ENCODE assay signal across 10 mouse cellular contexts in the genomic region with DNA sequence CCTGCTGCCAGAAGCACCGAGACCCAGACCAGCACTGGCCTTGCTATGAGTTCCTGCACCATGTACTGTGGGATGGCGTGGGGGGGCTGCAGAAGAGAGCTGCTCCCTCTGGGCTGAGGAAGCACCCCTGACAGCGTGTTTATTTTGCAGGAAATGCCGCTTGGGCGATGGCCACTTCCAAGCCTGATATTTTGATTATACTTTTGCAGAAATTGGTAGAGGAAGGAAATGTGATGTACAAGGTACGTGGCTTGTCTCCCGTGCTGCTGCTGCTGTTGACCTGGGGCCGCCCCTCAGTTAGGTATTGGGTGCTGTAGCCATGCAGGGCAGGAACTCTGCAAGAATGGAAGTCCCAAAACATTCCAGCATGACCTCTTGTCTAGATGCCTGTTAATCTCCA. TPM values are rescaled to one million over a fixed set of nuclear protein-coding genes. Genes with fewer than 3 reads are reported as not detected.
A peak's percentile ranks its signal among the peaks of the same experiment; 100 is the strongest.
DNase-seq lines count a peak whose midpoint lies in the region; ATAC-seq lines count a peak whose summit lies in the region.
"Had no signal": no experiment of that assay in that cellular context is flagged by ENCODE, and none has a peak within 500 bp of the region (broad histone marks: within the 10 kb centered on the region; RNA-seq: fewer than 3 reads in every experiment).

No protein-coding gene starts in this region.

- 0 out of 2 replicates have a peak overlapping the region, but pooled peaks have one; percentile 48 for H3K27ac ChIP-seq in heart, embryonic 16.5 days (ENCODE audit: low read length)

- H3K36me3 ChIP-seq in heart, embryonic 16.5 days (ENCODE audit: control insufficient read depth, insufficient read depth): peaks cover 62% of the 10 kb centered on the region

- no peak overlapping the region for H3K4me3 ChIP-seq in heart, embryonic 16.5 days (ENCODE audit: low read length)
- H3K4me3 ChIP-seq: myocyte had no signal

- no peak; the same call in 1 of the 2 replicates for ATAC-seq in heart, embryonic 16.5 days (replicated peaks; ENCODE audit: extremely low read depth, insufficient read depth, low FRiP score)
- ATAC-seq: forebrain, postnatal 0 days had no signal

- 70% methylated on average over 8 of the region's 8 CpGs for WGBS in heart, embryonic 16.5 days

- peaks cover 16% of the 10 kb centered on the region for H3K4me1 ChIP-seq in heart, embryonic 16.5 days (ENCODE audit: control insufficient read depth, insufficient read depth, low read length)

- no peaks in the 10 kb centered on the region for H3K27me3 ChIP-seq in heart, embryonic 16.5 days (ENCODE audit: control insufficient read depth, insufficient read depth, low read length)

- no peak overlapping the region for H3K4me2 ChIP-seq in heart, embryonic 16.5 days (ENCODE audit: low read depth, low read length)

- DNase-seq in heart, adult 9 months (ENCODE audit: low spot score in 2 of 2): peak; percentile 59 to 84
- DNase-seq in heart, postnatal 4 days: no peak
- DNase-seq in adrenal gland, postnatal 10 days: peak; percentile 29
- DNase-seq in kidney, postnatal 36 days: peak; percentile 73 to 74
- DNase-seq in spleen, postnatal 10 days (ENCODE audit: low spot score in 2 of 2): no peak
- no peak for DNase-seq in Muller cell, postnatal 12 days (ENCODE audit: inconsistent ontology term)
- DNase-seq: cerebellum, adult 11-12 months; forebrain, postnatal 0 days had no signal

- no peaks in the 10 kb centered on the region for H3K9me3 ChIP-seq in heart, embryonic 16.5 days (replicated peaks; ENCODE audit: control insufficient read depth, low read length)

- no peak overlapping the region for H3K9ac ChIP-seq in heart, embryonic 16.5 days (ENCODE audit: low read length)
- H3K9ac ChIP-seq: forebrain, postnatal 0 days had no signal

RNA-seq across cellular contexts. Expression of gene Wdsub1, which starts 43.6 kb away (rescaled TPM):
- 10 to 100 TPM; 33.5 to 33.8 TPM for total RNA-seq in heart, postnatal 4 days (2021)
- total RNA-seq in adrenal gland, postnatal 10 days (2021): 10 to 100 TPM; 18.2 to 18.5 TPM
- polyA plus RNA-seq in heart, embryonic 16.5 days (2015; fragmentation: Nextera tagmentation; extraction: Ambion mirVana): 44.6 and 47.5 TPM in 2 replicates

Comparison
In these comparisons a context has a peak if more than half of its experiments do, and no peak if none do; other contexts are left out.
1. DNase-seq: peak in heart, adult 9 months (2 of 2), adrenal gland, postnatal 10 days (single experiment) and kidney, postnatal 36 days (2 of 2); none in heart, postnatal 4 days (single experiment), spleen, postnatal 10 days (0 of 2) and Muller cell, postnatal 12 days (single experiment).